In the genomic region with DNA sequence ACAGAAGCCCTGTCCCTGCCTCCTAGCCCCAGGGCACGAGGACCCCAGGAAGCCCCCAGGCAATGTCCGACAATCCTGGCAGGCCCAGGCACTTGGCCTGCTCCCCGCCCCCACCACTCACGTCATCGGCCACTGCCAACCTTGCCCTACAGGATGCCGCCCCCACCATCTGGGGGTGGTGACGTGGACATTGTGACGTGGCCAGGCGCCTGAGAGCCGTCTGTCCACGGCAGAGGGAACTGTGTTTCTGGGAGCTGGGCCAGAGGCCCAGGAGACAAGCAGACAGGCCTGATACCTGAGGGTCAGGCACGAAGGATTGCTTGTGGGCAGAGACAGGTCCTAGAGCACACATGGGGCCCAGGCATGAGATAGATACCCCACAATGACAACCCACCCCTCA, we compare ENCODE assay signal across 10 mouse cellular contexts. TPM values are rescaled to one million over a fixed set of nuclear protein-coding genes. Genes with fewer than 3 reads are reported as not detected.
DNase-seq lines count a peak whose midpoint lies in the region; ATAC-seq and TF ChIP-seq lines count a peak whose summit lies in the region.
"Had no signal": no experiment of that assay in that cellular context is flagged by ENCODE, and none has a peak within 500 bp of the region (broad histone marks: within the 10 kb centered on the region; RNA-seq: fewer than 3 reads in every experiment).

No protein-coding gene starts in this region.

- no peaks in the 10 kb centered on the region for H3K36me3 ChIP-seq in kidney, embryonic 14.5 days (ENCODE audit: control insufficient read depth, insufficient read depth, low read length)
- H3K36me3 ChIP-seq in kidney, postnatal 0 days (ENCODE audit: insufficient read depth, low read length): no peaks in the 10 kb centered on the region
- H3K36me3 ChIP-seq: embryonic facial prominence, embryonic 15.5 days had no signal

- no peaks in the 10 kb centered on the region for H3K27me3 ChIP-seq in kidney, embryonic 14.5 days (ENCODE audit: control insufficient read depth, insufficient read depth, low read length)
- H3K27me3 ChIP-seq in kidney, postnatal 0 days (ENCODE audit: insufficient read depth, low read length): no peaks in the 10 kb centered on the region

- no peak for TF ChIP-seq CTCF in kidney, postnatal 0 days (IDR thresholded peaks at IDR 0.05; ENCODE audit: low read depth)

- no peak for ATAC-seq in kidney, embryonic 14.5 days (ENCODE audit: low FRiP score, low TSS enrichment)
- no peak for ATAC-seq in kidney, postnatal 0 days (replicated peaks; ENCODE audit: low FRiP score, low read depth)

- no peak overlapping the region for H3K4me2 ChIP-seq in kidney, embryonic 14.5 days (replicated peaks; ENCODE audit: low read depth, low read length)
- H3K4me2 ChIP-seq in kidney, postnatal 0 days (ENCODE audit: low read length): no peak overlapping the region
- H3K4me2 ChIP-seq: embryonic facial prominence, embryonic 15.5 days had no signal

- DNase-seq in kidney, adult 11 months: peak; percentile 50
- DNase-seq in NIH3T3 (ENCODE audit: low read depth) (peak; percentile 52), liver (no peak)
- peak; percentile 98 for DNase-seq in heart, adult 11 months
- DNase-seq in kidney, postnatal 0 days (ENCODE audit: low spot score): no peak
- DNase-seq in urinary bladder, postnatal 10 days (ENCODE audit: low spot score): no peak
- no peak for DNase-seq in frontal cortex, postnatal 25 days (ENCODE audit: low spot score in 2 of 2)

- no peak overlapping the region for H3K4me3 ChIP-seq in kidney, embryonic 14.5 days (ENCODE audit: low read length)
- no peak overlapping the region for H3K4me3 ChIP-seq in kidney, postnatal 0 days (replicated peaks; ENCODE audit: low read depth, low read length)
- H3K4me3 ChIP-seq: embryonic facial prominence, embryonic 15.5 days had no signal

- no peaks in the 10 kb centered on the region for H3K9me3 ChIP-seq in kidney, embryonic 14.5 days (ENCODE audit: control insufficient read depth, low read length)
- no peaks in the 10 kb centered on the region for H3K9me3 ChIP-seq in kidney, postnatal 0 days (replicated peaks; ENCODE audit: low read length)
- H3K9me3 ChIP-seq: embryonic facial prominence, embryonic 15.5 days had no signal

- 68% methylated on average over 12 of the region's 12 CpGs for WGBS in kidney, embryonic 14.5 days
- WGBS in kidney, postnatal 0 days: 61% methylated on average over 12 of the region's 12 CpGs

- H3K27ac ChIP-seq in kidney, embryonic 14.5 days (ENCODE audit: low read depth, low read length): no peak overlapping the region
- H3K27ac ChIP-seq in kidney, postnatal 0 days: 0 out of 2 replicates have a peak overlapping the region, but pooled peaks have one; percentile 25
- H3K27ac ChIP-seq: embryonic facial prominence, embryonic 15.5 days had no signal

- H3K4me1 ChIP-seq in kidney, embryonic 14.5 days (ENCODE audit: control insufficient read depth, insufficient read depth, low read length): peaks cover 25% of the 10 kb centered on the region
- peaks cover 10% of the 10 kb centered on the region; the same call in 1 of the 2 replicates for H3K4me1 ChIP-seq in kidney, postnatal 0 days (replicated peaks; ENCODE audit: insufficient read depth, low read length)

- H3K9ac ChIP-seq in kidney, embryonic 14.5 days (ENCODE audit: low read depth, low read length): no peak overlapping the region
- H3K9ac ChIP-seq in kidney, postnatal 0 days (ENCODE audit: low read depth, low read length): no peak overlapping the region
- H3K9ac ChIP-seq: embryonic facial prominence, embryonic 15.5 days had no signal

RNA-seq across cellular contexts. Expression of a gene that starts 28.5 kb away (rescaled TPM):
- 2.1 and 2.3 TPM in 2 replicates for polyA plus RNA-seq in kidney, embryonic 14.5 days (2014; fragmentation: Nextera tagmentation; extraction: Ambion mirVana)
- polyA plus RNA-seq in kidney, postnatal 0 days (2015; fragmentation: Nextera tagmentation; extraction: Ambion mirVana): 1.2 and 1.7 TPM in 2 replicates

RNA-seq across cellular contexts. Expression of a gene that starts 39.8 kb away (rescaled TPM):
- polyA plus RNA-seq in kidney, embryonic 14.5 days (2014; fragmentation: Nextera tagmentation; extraction: Ambion mirVana): 0.91 and 1.0 TPM in 2 replicates
- 0.80 and 0.84 TPM in 2 replicates for polyA plus RNA-seq in kidney, postnatal 0 days (2015; fragmentation: Nextera tagmentation; extraction: Ambion mirVana)
- polyA plus RNA-seq: liver, embryonic 16.5 days had no signal

Comparison
In these comparisons a context has a peak if more than half of its experiments do, and no peak if none do; other contexts are left out.
1. DNase-seq: peak in kidney, adult 11 months (single experiment), NIH3T3 (single experiment) and heart, adult 11 months (single experiment); none in kidney, postnatal 0 days (single experiment), urinary bladder, postnatal 10 days (single experiment), liver (single experiment) and frontal cortex, postnatal 25 days (0 of 2).